Mouse (Mus musculus) limb, embryonic 14.5 days (tissue): Measurements from ENCODE around the gene Lrig1. TPM values are rescaled to one million over a fixed set of nuclear protein-coding genes. Genes with fewer than 3 reads are reported as not detected.

Experiments used
- ATAC-seq: fragments of 200-750 bp; cut with Nextera tagmentation; 2 replicates; pipeline ENCODE4 v1.8.0; 2017; ENCODE audit warnings: low read depth, moderate number of reproducible peaks, moderate TSS enrichment; ENCODE audit not compliant: low FRiP score
- DNase-seq: peaks from one replicate; pipeline ENCODE4 v3.0.0-alpha.2; 2015; ENCODE audit warnings: low spot score
- H3K27ac ChIP-seq: fragments of 300-500 bp; sonication (generic); replicated peaks from 2 replicates; pipeline ENCODE4 v1.5.1; 2014; ENCODE audit warnings: low read depth, mild to moderate bottlenecking, low read length, moderate library complexity, mixed read lengths
- H3K27me3 ChIP-seq: fragments of 300-500 bp; sonication (generic); 2 replicates; pipeline ENCODE4 v1.6.1; 2014; ENCODE audit warnings: low read length, mixed read lengths; ENCODE audit not compliant: control insufficient read depth, insufficient read depth
- H3K36me3 ChIP-seq: fragments of 300-500 bp; sonication (generic); 2 replicates; pipeline ENCODE4 v1.6.1; 2014; ENCODE audit warnings: mild to moderate bottlenecking, low read length, moderate library complexity, mixed read lengths; ENCODE audit not compliant: control insufficient read depth, insufficient read depth
- H3K4me1 ChIP-seq: fragments of 300-500 bp; sonication (generic); 2 replicates; pipeline ENCODE4 v1.6.1; 2014; ENCODE audit warnings: antibody characterized with exemption, low read length, mixed read lengths; ENCODE audit not compliant: control insufficient read depth, insufficient read depth
- H3K4me2 ChIP-seq: fragments of 300-500 bp; sonication (generic); replicated peaks from 2 replicates; pipeline ENCODE4 v1.6.1; 2014; ENCODE audit warnings: low read depth, mild to moderate bottlenecking, low read length, moderate library complexity; ENCODE audit not compliant: severe bottlenecking
- H3K4me3 ChIP-seq: fragments of 300-500 bp; sonication (generic); replicated peaks from 2 replicates; pipeline ENCODE4 v1.5.1; 2014; ENCODE audit warnings: low read length
- H3K9ac ChIP-seq: fragments of 300-500 bp; sonication (generic); 2 replicates; pipeline ENCODE4 v1.6.1; 2014; ENCODE audit warnings: mild to moderate bottlenecking, low read depth, low read length, moderate library complexity; ENCODE audit not compliant: severe bottlenecking
- H3K9me3 ChIP-seq: fragments of 300-500 bp; sonication (generic); 2 replicates; pipeline ENCODE4 v1.6.1; 2016; ENCODE audit warnings: low read length; ENCODE audit not compliant: control insufficient read depth
- POLR2A ChIP-seq: fragments of 200-500 bp; IDR thresholded peaks from 2 replicates; pipeline ENCODE4 v1.8.0; 2012; ENCODE audit warnings: inconsistent platforms, mild to moderate bottlenecking, moderate library complexity, borderline replicate concordance; ENCODE audit not compliant: insufficient read depth, insufficient read length; ENCODE audit errors: extremely low read depth
- WGBS: fragments of 180-500 bp; shearing (Covaris S2); extraction: QIAGEN DNeasy Blood & Tissue Kit; methylation state at CpG from one replicate; pipeline ENCODE4 v1.1.7; 2014; 5-methylcytosine and 5-hydroxymethylcytosine counted together
- polyA plus RNA-seq, 2 experiments: library from polyadenylated mRNA; depleted of rRNA in 1 of 2; stranded (reverse) in 1 of 2; unstranded in 1 of 2; fragments of >200 nt; fragmentation: Nextera tagmentation in 1 of 2; extraction: Ambion mirVana in 1 of 2; gene quantifications; 2 replicates each; pipeline versions ENCODE4 v1.2.1 to v1.2.3; 2012 to 2014

The Lrig1 gene
- polyA plus RNA-seq, 2 experiments, result 35.1 to 49.4 TPM

DNA sequence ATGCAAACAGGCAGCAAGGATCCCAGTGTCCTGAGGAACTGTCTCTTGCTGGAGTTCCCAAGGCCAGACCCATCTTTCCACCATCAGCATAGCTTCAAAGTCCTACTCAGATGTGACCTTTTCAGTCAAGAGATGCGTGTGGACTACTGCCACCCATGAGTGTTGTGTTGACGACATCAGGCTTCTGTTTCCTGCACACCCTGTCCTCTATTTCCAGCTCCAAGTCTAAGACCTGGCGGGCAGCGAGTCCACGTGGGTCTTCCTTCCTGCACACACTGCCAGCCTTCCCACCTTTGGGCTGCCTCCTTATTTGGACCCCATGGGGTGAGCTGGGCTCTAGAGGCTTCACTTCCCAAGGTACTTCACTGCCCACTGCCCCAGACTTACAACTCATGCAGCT is 75.4 kb downstream of the Lrig1 start:
- Histone ChIP-seq H3K36me3 (peaks cover 68% of the 10 kb centered on the region), H3K9ac (no peak overlapping the region), H3K9me3 (no peaks in the 10 kb centered on the region), H3K4me3 (no peak overlapping the region), H3K4me1 (peaks cover 34% of the 10 kb centered on the region), H3K4me2 (no peak overlapping the region), H3K27me3 (no peaks in the 10 kb centered on the region), H3K27ac (no peak overlapping the region)
- TF ChIP-seq POLR2A, result no peak
- WGBS, result 95% methylated on average over 5 of the region's 5 CpGs
- no peak for DNase-seq
- ATAC-seq, result no peak

DNA sequence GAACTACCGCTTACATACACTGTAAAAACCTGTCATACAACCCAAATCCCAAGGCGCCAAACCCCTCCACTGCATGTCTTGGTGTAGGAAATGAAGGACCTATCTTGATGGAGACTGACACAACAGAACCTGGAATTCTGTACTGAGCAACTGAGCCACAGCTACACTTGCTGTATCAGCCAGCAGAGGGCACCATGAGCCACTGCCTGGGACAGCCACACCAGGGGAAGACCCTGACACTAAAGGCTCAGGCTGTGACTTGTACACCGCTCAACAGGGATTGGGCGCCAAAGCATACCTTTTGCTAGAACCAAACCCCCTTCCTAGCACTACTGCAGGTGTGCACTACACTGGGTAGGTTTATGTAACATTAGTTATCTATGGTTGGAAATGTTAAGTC is 77.0 kb downstream of the Lrig1 start:
- no peak for TF ChIP-seq POLR2A
- Histone ChIP-seq H3K27me3 (no peaks in the 10 kb centered on the region), H3K9ac (no peak overlapping the region), H3K4me2 (no peak overlapping the region), H3K27ac (no peak overlapping the region), H3K4me1 (peaks cover 25% of the 10 kb centered on the region), H3K4me3 (no peak overlapping the region), H3K36me3 (peaks cover 81% of the 10 kb centered on the region), H3K9me3 (no peaks in the 10 kb centered on the region)
- ATAC-seq, result peak; percentile 62; the same call in 1 of the 2 replicates
- peak; percentile 67 for DNase-seq
- 78% methylated on average over 4 of the region's 4 CpGs for WGBS

DNA sequence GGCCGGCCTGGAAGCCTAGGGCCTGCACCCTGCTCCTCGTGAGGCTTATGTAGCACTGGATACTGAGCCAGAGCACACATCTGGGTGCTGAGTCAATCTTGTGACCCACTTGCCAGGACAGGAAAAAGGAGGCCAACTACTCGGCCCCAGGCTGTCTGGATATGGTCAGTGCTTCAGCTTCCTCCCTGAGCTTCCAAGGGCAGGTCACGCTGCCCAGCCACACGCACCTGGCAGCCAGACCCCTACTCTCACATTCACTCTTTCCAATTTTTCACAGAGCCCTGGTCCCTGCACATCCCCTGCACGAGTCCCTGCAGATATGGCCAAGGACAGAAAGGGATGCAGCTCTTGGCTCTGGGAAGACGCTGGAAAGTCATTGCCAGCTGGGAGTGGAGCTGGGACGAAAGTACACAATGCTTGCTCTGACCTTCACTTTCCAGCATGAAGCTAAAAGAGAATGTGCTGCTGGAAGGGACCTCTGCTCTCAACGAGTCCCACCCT is 79.1 kb downstream of the Lrig1 start:
- no peak for DNase-seq
- Histone ChIP-seq H3K4me2 (no peak overlapping the region), H3K9ac (no peak overlapping the region), H3K27me3 (no peaks in the 10 kb centered on the region), H3K36me3 (peaks cover 92% of the 10 kb centered on the region), H3K27ac (no peak overlapping the region), H3K4me3 (no peak overlapping the region), H3K4me1 (peaks cover 5% of the 10 kb centered on the region; the same call in 1 of the 2 replicates), H3K9me3 (no peaks in the 10 kb centered on the region)
- WGBS, result 77% methylated on average over 9 of the region's 9 CpGs
- no peak for TF ChIP-seq POLR2A
- ATAC-seq, result no peak

DNA sequence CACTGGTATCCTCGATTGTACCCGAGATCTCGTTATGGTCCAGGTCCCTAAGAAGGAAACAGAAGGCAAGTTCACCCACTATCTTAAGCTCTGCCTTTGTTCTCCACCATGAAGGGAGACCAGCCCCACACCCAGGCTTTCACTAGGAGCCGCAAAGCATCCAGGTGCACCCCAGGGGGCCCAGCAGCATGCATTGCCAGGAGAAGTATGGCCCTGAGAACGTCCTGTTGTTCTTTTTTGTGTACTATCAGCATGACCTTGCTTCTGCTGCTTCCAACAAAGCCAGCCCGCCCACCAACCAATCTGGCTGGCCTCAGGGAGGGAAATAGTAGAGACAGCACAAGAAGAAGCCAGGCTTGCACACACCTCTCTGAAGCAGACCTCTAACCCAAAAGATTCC is 79.7 kb downstream of the Lrig1 start:
- ATAC-seq (no peak), DNase-seq (no peak)
- 70% methylated on average over 6 of the region's 6 CpGs for WGBS

DNA sequence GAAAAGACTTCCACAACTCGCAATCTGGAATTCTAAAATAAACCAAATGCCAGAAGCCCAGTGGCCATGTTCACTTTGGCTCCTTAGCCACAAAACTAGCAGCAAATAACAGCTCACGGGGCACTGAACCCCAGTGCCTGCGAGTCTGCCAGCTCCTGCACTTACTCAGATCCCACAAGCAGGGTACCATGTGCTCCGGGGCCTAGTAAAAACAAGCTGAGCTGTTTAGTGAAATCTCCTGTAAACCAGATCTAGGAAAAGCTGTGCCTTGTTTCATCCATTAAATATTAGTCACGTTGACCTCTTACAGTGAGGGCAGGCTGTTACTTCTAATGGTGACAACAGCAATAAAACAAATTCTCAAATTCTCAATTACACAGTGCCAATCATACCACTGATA is 81.3 kb downstream of the Lrig1 start:
- 36% methylated on average over 5 of the region's 5 CpGs for WGBS
- DNase-seq, result no peak
- H3K4me1 ChIP-seq, result peaks cover 5% of the 10 kb centered on the region; the same call in 1 of the 2 replicates
- no peak for TF ChIP-seq POLR2A
- H3K27ac ChIP-seq, result no peak overlapping the region
- H3K4me2 ChIP-seq, result no peak overlapping the region
- no peaks in the 10 kb centered on the region for H3K27me3 ChIP-seq
- no peak for ATAC-seq
- H3K9me3 ChIP-seq, result no peaks in the 10 kb centered on the region
- H3K9ac ChIP-seq, result no peak overlapping the region
- H3K36me3 ChIP-seq, result peaks cover 94% of the 10 kb centered on the region
- H3K4me3 ChIP-seq, result no peak overlapping the region

More for the DNA sequence above, 79.7 kb downstream of the Lrig1 start:
- H3K27ac ChIP-seq, result no peak overlapping the region
- H3K9ac ChIP-seq, result no peak overlapping the region
- H3K4me2 ChIP-seq, result no peak overlapping the region
- no peaks in the 10 kb centered on the region for H3K27me3 ChIP-seq
- H3K9me3 ChIP-seq, result no peaks in the 10 kb centered on the region
- peaks cover 5% of the 10 kb centered on the region; the same call in 1 of the 2 replicates for H3K4me1 ChIP-seq
- H3K4me3 ChIP-seq, result no peak overlapping the region
- peaks cover 94% of the 10 kb centered on the region for H3K36me3 ChIP-seq
- no peak for TF ChIP-seq POLR2A
